Mouse (Mus musculus) urinary bladder, postnatal 14 days (tissue): ENCODE results near the gene Frmpd1.

ENCODE experiments used
- DNase-seq: peaks from one replicate; pipeline ENCODE4 v3.0.0; 2021; ENCODE audit warnings: low spot score

Gene Frmpd1

DNA sequence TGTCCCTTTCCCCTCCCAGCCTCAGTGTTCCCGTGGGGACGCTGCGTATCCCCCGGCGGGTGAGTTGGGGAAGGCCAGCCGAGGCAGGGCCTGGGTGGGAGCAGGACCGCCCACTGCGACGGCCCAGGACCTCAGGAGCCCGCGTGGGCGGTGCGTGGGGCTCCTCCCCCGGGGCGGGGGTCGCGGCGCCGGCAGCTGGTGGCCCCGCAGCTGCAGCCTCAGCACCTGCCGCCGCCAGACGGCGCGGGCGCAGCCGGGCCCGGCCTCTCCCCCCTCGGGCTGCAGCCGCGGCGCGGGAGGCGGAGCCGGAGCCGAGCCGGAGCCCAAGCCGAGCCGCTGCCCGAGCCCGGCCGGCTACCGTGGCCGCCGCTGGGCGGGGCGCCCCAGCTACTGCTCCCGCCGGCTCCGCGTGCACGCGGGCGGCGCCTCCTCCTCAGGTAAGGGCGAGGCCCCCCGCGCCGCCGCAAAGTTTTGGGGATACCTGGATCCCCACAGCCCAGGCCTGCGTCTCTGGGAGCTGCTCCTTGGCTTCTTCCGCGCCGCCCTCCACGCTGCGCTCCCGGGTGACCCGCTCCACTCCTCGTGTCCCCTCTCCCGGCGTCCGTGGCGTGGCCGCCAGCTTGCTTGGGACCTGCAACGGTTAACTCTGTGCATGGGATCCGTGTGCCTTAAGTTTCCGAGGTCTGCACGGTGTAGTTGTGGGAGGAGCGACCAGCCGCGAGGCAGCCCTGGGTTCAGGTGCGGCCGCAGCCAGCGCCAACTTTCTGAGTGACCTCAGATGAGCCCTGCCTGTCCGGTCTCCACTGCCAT is at the start of gene Frmpd1:
Frmpd1 (plus strand) TSS at position 355 of the 810 bp plus-strand sequence.
- peak; percentile 56 for DNase-seq

DNA sequence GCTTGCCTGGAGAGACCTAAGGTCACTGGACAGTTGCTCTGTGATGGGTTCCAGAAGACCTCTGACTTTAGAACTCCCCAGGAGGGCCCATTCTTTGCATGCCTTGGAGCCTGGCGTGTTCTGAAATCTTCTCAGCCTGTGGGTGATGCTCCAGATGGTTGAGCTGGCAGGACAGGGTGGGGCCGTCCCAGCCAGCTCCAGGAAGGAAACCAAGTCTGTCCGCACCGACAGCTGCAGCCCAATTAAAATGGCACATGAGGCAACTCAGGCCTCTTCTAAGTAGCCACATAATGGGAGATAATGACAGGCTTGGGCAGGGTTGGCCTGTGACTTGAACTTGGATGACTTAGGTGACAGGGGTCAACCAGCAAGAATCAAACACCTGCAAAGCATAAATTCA is 47.0 kb upstream of the Frmpd1 start:
- DNase-seq, result no peak

DNA sequence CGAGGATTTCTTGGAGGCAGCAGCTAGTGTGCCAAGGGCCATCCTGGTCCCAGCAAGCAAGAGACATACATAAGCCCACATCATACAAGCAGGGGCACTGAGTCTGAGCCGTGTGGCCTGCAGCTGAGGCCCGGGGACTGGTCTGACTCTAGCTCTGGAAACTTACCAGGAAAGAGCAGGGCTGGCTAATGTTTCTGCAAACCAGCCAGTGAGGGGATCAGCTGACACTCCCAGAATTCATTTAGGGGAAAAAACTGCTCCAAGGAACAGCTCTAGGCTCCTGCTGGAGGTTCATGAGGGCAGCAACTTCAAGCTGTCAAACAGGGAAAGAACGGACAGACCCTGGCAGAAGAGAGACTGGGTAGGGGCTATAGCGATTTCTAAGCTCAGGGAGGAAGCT is 42.8 kb upstream of the Frmpd1 start:
- no peak for DNase-seq

DNA sequence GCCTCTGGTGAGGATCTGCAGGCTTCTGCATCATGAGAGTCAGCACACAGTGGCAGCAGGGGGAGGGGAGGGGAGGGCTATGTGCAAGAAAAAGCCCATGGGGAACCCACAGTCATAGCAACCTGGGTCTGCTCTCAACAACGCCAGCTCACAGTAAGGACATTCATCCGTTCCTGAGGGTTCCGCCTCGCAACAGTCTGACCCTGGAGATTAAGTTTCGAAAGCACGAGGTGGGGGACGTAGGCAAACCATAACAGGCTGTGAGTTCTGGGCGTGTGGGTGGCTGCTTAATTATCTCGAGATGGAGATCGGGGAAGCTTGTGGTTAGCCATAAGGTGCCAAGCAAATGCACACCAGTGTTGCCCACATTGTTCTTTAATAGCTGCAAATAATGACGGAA is 42.3 kb upstream of the Frmpd1 start:
- DNase-seq, result no peak

DNA sequence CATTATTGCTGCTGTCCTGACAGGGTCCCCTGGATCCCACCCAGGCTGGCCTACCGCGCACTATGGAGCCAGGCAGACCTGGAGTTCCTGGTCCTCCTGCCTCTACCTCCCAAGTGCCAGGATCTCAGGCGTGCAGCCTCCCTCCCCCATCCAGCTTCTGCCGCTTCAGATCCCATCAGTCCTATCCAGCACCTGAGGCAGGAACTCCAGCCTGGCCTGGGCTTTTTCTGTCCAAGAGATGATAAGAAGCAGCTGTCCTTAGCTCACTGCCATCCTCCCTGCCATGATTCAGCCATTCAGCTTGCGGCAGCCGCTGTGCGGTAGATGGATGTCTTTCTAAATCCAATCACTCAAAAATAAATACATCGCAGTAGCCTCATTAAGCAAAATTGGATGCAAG is 41.7 kb upstream of the Frmpd1 start:
- no peak for DNase-seq

DNA sequence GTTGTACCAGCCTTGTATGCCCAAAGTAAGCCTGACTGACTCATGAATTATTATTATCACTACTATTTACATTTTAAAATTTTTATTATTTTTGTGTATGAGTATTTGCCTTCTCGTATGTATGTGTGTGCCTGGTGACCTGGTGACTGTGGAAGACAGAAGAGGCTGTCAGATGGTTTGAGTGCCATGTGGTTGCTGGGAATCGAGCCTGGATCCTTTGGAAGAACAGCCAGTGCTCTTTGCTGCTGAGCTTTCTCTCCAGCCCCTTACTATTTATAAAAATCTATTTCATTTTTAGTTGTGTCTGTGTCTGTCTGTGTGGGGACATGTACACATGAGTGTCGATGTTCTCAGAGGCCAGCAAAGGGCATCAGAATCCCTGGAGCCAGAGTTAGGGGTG is 28.2 kb upstream of the Frmpd1 start:
- DNase-seq, result no peak

DNA sequence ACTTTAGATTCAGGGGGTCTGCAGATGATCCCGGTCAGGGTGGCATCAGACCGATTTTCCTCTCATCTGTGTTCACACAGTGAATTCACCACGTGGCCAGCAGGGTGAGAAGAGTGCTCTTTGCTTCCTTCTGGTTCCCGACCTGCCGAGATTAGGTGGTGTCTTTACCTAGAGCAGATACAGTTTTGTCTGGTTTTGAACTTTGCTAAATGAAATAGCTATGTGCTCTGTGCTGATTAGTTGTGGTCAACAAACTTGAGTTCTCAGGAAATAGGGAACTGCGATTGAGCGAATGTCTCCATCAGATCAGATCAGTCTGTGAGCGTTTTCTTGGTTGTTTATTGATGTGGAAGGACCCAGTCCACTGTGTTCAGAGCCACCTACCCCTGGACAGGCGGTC is 26.1 kb upstream of the Frmpd1 start:
- no peak for DNase-seq

DNA sequence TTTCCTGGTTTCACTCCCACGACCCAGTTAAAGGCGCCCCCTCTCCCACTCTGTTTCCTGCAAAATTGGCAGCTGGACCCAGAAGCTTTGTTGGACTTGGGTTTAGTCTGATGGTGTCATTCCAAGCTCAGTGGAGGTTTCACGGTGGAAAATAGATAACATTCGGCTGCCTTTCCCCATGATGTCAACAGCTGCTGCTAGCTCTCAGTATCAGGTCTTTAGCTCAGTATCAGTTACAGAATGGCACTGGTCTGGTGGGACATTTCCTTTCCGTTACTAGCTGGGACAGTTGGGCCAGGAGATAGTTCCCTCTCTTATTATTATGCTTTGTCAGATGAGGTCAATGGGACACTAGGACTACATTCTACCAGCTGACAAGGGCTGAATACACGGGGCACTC is 23.9 kb upstream of the Frmpd1 start:
- no peak for DNase-seq

DNA sequence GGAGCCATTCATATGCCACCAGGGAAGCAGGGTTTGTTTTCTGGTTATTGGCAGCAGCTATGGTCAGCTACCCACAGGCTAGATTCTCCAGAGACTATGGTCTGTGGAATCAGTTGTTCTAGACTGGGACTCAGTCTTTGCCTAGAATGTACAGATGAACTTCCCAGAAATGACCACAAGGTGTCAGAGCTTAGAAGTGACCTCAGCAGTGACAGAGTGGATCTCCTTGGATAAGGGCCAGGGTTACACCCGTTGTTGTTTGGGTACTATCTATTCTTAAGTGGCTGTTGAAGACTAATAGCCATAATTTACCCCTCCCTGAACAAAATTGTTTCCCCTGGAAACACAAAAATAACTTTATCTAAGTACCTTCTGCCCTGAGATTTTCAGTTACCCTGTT is 21.0 kb upstream of the Frmpd1 start:
- peak; percentile 11 for DNase-seq

DNA sequence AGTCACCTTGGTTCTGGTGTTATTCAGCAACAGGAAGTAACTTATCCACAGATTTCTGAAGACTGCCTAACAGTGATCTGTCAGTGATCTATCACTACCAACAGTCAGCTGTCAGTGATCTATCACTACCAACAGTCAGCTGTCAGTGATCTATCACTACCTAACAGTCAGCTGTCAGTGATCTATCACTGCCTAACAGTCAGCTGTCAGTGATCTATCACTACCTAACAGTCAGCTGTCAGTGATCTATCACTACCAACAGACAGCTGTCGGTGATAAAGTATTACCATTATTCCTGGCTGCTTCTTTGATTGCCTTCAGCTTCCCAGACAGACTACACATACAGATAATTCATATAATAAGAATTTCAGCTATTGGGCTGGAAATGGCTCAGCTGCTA is 19.2 kb upstream of the Frmpd1 start:
- DNase-seq, result no peak

DNA sequence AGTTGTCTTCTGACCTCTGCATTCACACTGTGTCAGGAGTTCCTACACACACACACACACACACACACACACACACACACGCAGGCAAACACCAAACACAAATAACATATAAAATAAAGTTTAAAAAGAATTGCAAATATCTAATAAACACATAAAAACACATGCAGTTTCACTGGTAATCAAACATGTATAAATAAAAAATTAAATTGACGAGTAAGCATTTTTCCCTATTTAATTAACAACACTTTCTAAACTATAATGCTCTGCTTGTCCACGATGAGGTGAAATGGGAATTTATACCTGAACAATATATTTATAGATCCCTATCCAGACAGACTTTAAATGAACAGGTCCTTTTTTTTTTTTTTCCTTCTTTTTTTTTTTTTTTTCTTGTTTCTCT is 18.7 kb upstream of the Frmpd1 start:
- DNase-seq, result no peak

DNA sequence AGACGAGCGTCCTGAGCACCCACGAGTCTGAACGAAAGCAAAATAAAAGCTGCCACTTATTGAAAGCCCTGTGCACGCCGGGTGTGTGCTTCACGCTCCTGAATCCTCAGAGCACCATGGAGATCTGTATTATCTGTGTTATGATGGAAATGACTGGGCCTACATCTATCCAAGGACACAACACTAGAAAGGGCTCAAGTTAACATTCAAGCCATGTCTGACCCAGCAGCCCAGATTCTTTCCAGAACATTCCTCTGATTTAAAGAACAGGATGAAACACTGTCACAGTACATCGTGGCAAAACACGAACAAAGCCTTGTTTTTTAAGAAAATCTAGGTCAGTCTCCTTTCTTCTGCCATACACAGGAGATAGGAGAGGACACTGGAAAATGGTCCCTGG is 13.3 kb upstream of the Frmpd1 start:
- no peak for DNase-seq

DNA sequence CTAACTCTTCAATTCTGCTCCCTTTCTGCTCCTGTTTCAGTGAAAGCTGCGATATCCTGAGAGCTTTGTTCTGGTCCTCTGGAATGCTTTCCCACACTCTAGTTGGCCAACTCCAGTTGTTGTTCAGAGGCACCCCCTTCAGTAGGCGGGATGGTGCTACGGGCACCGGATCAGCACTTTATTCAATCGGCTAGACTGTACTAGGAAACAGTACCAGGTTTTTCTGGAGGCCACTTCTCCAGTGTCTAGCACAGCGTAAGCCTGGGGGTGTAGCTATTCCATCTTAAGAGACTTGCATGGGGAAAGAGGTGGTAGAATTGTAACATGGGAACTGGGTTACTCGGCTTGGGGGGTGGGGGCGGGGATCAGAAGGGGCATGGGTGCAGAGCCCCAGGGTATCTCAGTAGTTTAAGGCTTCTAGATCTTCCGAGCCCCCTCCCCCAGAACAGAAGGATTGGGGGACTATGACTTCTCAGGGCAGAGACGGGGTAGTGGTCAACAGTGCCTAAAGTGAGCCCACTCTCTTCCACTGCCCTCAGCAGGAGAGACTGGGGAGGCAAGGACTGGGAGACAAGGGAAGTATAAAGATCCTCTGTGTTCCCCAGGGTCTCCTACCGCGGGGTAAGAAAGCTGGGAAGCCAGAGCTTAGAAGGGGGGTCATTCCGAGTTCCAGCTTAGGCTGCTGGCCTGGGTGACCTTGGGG is 706 bp upstream of the Frmpd1 start:
- DNase-seq, result no peak

DNA sequence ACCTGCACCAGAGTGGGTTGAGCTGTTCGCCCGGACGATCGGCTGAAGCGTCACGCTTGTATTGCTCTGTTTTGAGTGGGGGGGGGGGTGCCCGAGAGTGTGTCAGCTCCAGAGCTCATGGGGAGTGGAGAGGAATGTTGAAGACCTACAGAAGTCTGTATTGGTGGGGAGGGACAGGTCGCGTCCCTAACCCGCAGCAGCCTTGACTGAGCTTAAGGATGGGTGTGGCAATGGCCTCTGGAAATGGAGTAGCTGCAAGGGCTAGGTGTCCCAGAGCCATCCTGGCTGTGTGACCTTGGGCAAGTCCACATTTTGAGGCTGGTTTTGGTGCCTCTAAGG is 625 bp downstream of the Frmpd1 start:
- DNase-seq, result no peak

DNA sequence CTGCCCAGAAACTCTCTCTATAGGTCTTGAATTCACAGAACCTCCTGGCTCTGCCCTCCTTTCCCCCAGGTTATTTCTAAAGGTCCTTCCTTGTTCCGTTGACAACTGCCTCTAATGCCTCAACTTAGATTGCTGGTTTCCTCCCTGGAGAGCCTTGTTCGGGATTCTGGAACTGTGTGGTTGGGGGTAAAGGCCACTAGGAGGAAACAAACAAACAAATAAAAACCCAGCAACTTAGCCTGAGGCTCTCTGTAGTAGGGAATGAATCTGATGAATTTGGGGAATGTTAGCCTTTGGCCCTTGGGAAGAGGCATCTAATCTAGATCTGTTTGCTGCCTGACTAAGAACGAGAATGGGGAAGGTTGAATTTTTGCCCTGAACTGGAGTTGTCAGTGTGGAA is 13.6 kb downstream of the Frmpd1 start:
- DNase-seq, result no peak

DNA sequence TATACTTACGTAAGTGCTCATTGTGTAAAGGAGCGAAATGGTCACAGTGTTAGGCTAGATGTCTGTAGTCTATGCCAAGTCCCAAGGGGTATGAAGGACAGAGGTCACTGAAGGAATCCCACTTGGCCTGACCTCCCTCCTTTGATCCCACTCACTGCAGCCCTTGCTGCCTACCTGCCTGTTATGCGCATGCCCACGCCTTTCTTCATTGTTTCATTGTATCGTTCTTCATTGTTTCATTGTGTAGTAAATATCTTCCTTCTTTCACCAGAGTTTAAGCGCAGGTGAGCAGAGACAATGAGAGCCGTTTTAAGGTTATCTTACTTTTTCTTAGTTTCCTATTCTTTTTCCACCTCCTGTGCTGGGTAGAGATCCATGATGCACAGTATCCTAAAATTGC is 18.6 kb downstream of the Frmpd1 start:
- DNase-seq, result no peak

DNA sequence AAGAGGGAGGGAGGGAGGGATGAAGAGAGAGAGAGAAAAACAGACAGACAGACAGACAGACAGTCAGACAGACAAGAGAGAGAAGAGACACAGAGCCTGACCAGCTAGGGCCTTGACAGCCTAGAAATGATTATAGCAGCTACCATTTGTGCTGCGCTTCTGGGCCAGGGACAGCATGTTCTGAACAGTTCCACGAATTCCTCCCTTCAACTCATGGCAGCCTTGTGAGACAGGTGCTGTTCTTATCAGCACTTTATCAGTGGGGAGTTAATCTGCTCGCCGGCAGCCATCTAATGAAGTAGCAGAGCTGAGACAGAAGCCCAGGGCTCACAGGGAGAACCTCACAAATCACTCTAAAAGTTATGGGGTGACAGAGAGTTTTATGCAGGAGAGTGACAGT is 22.8 kb downstream of the Frmpd1 start:
- DNase-seq, result no peak

DNA sequence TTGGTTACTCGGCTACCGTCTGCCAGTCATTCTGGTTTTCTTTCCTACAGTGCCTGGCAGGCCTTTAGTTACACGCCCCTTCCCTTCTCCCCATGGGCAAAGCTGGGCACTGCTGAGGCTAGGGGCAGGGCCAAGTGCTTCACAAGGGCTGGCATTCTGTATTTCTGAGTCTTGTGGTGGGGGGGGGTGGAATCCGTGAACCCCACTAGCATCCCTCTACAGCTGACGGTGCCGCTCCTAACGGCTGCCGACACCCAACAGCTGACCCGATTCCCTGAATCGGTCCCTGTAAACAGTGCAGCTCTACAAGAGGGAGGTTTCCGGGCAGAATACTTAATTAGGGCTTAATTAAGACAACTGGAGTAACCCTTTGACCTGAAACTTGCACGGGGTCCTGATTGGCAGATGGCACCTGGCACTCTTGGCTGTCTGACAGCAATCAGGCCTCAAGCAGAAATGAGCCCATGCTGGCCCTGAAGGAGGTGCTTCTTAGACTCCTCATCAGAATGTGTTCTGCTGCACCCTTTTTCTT is 24.2 kb downstream of the Frmpd1 start:
- no peak for DNase-seq

DNA sequence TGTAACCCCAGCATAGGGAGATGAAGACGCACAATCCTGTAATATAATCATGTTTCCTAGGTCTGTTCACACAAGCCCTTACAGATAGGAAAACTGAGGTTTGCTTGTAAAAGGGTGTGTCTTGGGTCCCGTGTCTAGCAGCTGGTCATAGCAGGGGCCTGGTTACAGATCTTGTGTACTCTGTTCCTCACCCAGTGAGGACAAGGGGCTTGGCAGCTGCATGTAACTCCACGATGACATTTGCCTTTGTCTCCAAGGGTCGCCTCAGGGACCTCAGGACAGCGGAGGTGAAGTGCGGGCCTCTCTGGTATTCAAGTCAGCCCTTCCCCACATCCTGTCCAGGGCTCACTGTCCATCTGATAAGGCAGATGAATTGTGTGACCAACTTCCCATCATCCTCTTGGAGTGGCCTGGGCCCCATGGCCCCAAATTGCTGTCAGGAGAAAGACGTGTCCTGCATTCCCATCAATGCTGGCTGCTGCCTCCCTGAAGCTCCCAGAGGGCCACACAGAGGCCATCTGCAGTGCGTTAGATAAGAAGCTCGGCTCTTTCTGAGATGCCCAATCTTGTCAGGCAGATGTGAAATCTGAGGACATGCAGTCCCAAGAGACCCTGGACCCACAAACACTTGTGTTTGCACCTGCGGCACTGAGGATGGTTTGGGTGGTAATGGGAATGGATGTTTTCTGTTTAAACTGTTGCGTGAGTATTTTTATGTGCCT is 27.8 kb downstream of the Frmpd1 start:
- no peak for DNase-seq

DNA sequence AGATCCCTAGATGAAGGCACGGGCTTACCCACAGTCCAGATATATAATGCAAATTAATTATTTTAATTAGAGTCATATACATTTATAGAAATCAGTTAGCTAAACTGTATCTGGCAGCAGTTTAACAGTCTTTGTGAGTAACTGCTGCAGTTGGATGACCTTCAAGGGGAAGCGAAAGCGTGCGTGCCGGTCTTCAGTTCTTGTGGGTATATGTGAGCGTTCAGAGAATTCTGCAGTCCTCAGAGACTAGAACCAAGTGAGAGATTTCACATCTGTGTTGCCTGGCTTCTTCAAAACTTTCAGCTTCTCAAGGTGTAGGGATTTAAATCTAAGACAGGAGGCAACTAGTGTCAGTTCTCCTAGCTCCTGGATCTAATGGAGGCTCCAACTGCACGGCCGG is 35.3 kb downstream of the Frmpd1 start:
- no peak for DNase-seq

DNA sequence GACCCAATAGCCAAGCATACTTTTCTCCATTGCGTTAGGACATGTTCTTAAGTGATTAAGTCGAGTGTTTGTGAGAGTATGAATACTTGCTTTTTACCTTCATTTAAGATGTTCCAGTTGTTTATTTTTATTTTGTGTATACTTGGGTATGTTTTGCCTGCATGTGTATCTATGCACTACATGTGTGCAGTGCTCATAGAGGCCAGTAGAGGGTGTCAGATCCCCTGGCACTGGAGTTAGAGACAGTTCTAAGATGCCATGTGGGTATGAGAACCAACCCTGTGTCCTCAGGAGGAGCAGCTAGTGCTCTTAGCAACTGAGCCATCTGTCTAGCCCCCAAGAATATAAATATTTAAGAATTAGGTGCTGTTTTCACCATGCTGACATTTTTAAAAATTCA is 37.7 kb downstream of the Frmpd1 start:
- no peak for DNase-seq

DNA sequence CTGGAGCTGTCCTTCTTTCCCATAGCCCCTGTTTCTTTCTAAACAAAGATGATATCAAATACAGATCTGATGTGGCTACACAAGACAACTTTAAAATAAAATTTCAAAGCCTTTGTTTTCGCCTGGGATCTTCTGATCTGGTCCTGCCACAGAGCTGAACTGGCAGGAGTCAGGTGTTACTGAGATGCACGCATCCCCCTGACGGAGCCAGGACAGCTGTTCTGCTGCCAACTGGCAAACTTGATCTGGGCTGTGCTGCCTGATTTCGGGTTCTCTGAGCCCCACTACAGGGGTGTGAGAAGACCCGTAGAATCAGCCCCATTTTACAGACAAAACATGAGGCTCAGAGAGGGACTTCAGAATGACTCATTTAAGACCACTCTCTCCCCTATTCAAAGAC is 45.6 kb downstream of the Frmpd1 start:
- no peak for DNase-seq

DNA sequence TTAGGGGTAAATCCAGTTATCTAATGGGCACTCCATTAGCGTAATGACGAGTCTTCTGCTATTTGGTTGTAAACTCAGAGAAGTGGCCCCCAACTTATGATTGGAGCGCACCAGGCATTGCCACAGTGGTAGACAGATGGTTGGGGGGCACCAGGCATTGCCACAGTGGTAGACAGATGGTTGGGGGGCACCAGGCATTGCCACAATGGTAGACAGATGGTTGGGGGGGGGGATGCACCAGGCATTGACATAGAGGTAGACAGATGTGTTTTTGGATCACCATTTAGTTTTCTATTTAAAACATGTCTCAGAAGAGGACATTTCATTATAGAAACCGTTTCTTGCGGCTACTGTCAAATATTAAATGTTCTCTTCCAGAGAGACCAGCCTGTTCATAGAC is 53.6 kb downstream of the Frmpd1 start:
- DNase-seq, result no peak
